Mouse (Mus musculus): ENCODE data around the gene Arhgef9. TPM values are rescaled to one million over a fixed set of nuclear protein-coding genes. Genes with fewer than 3 reads are reported as not detected.
A peak's percentile ranks its signal among the peaks of the same experiment; 100 is the strongest.

Gene Arhgef9
- polyA plus RNA-seq, 1 experiment from 2014 or later = 4.5 TPM

DNA sequence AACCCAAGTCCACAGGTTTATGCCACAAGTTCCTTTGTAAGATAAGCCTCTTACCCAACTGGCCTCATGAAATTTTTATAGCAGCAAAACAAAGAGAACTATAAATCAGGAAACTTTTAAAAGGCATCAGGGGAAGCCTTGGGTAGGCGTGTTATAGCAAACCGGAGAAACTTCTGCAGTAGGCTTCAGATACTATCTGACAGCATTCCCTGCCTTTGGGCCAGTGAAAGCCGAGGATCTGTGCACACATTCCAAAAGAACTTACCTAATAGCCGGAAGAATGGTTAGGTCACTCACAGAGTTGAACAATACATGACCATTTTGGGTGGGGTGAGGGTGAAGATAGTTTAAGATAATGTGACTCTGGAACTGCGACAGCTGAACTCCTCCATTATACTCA lies 168.7 kb downstream of the Arhgef9 start:
- Histone ChIP-seq H3K4me3 (ENCODE audit: low read depth, low read length) (no peak overlapping the region), H3K27ac (ENCODE audit: low read depth, low read length) (no peak overlapping the region), H3K4me2 (no peak overlapping the region), H3K4me1 (replicated peaks; ENCODE audit: control insufficient read depth, insufficient read depth, low read length) (no peaks in the 10 kb centered on the region), H3K9ac (ENCODE audit: low read depth, low read length) (no peak overlapping the region), H3K9me3 (ENCODE audit: control insufficient read depth, low read length) (no peaks in the 10 kb centered on the region), H3K36me3 (ENCODE audit: control insufficient read depth, insufficient read depth, low read length) (no peaks in the 10 kb centered on the region), H3K27me3 (replicated peaks; ENCODE audit: control insufficient read depth, insufficient read depth, low read length) (0 out of 2 replicates have a peak, but pooled peaks cover 5% of the 10 kb centered on the region)
- WGBS = 74% methylated on average over 5 of the region's 5 CpGs
- DNase-seq (ENCODE audit: low spot score) (no peak), ATAC-seq (replicated peaks; ENCODE audit: low FRiP score) (no peak)

DNA sequence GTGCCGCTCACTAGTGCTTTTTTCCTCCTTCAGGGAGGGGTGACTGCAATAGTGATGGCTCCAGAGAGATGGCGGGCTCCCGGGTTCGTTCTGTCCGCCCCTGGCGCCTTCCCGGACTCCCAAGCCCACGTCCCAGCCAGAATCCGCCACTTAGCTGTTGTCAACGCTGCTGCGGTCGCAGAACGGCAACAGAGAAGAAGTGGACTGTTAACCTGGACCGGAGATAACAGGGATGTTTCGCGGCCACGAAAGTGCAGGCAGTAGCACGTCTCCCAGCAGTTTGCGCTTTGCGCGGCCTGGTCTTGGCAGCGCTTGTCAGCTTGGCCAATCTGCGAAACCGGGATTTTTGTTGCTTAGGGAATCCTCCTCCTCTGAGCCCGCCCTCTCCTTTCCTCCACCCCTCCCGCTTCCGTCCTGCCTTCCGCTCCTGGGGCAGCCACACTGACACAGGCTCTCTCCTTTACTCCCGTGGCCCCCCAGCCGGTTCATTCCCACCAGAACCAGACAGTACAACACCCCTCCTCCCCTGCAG lies 170.2 kb downstream of the Arhgef9 start, which contains the start of gene Spin4:
Gene Spin4 (minus strand): TSS at position 322 of the 532 bp plus-strand sequence.
- H3K9ac ChIP-seq (ENCODE audit: low read depth, low read length) = peak within 1 kb of the TSS; percentile 50
- H3K36me3 ChIP-seq (ENCODE audit: control insufficient read depth, insufficient read depth, low read length) = no peaks in the 10 kb centered on the region
- H3K9me3 ChIP-seq (ENCODE audit: control insufficient read depth, low read length) = no peaks in the 10 kb centered on the region
- peak within 1 kb of the TSS; percentile 81 for H3K4me2 ChIP-seq
- WGBS = 6% methylated on average over 30 of the region's 30 CpGs
- DNase-seq (ENCODE audit: low spot score) = peak; percentile 57
- H3K4me1 ChIP-seq (replicated peaks; ENCODE audit: control insufficient read depth, insufficient read depth, low read length) = no peaks in the 10 kb centered on the region
- H3K27me3 ChIP-seq (replicated peaks; ENCODE audit: control insufficient read depth, insufficient read depth, low read length) = 0 out of 2 replicates have a peak, but pooled peaks cover 5% of the 10 kb centered on the region
- H3K4me3 ChIP-seq (ENCODE audit: low read depth, low read length) = peak within 1 kb of the TSS; percentile 61
- peak; percentile 82 for ATAC-seq (replicated peaks; ENCODE audit: low FRiP score)
- H3K27ac ChIP-seq (ENCODE audit: low read depth, low read length) = peak within 1 kb of the TSS; percentile 80

DNA sequence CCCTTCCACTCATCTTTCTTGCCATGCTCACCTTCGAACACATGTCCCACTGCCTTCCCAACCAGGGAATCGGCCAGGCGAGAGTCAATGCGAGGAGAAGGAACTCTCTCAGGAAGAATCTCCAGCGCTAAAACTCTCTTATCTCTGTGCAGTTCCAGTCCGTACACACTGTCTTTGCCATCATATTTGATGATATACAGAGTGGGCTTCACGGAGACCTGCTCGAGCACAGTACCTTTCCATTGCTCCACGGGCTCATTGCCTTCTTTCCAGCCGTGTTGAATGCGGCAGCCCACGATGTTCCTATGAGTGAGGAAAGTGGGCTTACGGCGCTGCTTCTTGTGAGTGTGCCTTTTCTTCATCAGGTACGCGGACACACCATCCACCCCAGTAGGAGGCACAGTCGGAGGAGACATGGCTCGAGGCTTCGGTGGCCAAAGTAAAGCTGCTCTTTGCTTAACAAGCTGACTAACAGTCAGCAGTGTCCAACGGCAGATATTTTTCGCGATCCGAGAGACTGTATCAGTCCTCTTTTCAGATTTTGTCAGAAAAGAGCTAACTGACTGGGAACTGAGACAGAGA lies 170.8 kb downstream of the Arhgef9 start:
- DNase-seq (ENCODE audit: low spot score) (peak; percentile 35), ATAC-seq (replicated peaks; ENCODE audit: low FRiP score) (peak; percentile 29; the same call in 1 of the 2 replicates)
- H3K4me1 ChIP-seq (replicated peaks; ENCODE audit: control insufficient read depth, insufficient read depth, low read length) = no peaks in the 10 kb centered on the region
- H3K27ac ChIP-seq (ENCODE audit: low read depth, low read length) = peak overlapping the region; percentile 80
- no peaks in the 10 kb centered on the region for H3K36me3 ChIP-seq (ENCODE audit: control insufficient read depth, insufficient read depth, low read length)
- H3K27me3 ChIP-seq (replicated peaks; ENCODE audit: control insufficient read depth, insufficient read depth, low read length) = 0 out of 2 replicates have a peak, but pooled peaks cover 5% of the 10 kb centered on the region
- H3K4me2 ChIP-seq = peak overlapping the region; percentile 81
- peak overlapping the region; percentile 50 for H3K9ac ChIP-seq (ENCODE audit: low read depth, low read length)
- 22% methylated on average over 23 of the region's 23 CpGs for WGBS
- no peaks in the 10 kb centered on the region for H3K9me3 ChIP-seq (ENCODE audit: control insufficient read depth, low read length)
- H3K4me3 ChIP-seq (ENCODE audit: low read depth, low read length) = peak overlapping the region; percentile 61

DNA sequence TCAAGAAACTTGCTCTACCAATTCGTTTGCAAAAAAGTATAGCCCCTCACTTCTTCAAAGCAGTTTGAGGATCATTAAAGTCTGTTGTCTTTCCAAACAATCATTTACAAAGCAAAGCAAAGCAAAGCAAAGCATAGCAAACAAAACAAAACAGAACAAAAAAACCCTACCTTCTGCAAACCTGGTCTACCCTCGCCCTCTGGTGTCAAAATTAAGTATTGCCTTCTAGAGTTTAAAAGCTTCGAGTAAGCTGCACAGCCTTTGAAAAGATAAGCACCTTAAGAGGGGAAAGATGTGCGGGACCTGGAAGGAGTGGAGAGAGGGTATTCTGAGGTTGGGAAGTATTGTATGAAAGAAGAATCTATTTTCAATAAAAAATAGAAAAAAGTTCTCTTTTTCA lies 184.6 kb downstream of the Arhgef9 start:
- no peaks in the 10 kb centered on the region for H3K9me3 ChIP-seq (ENCODE audit: control insufficient read depth, low read length)
- H3K4me3 ChIP-seq (ENCODE audit: low read depth, low read length) = no peak overlapping the region
- H3K4me1 ChIP-seq (replicated peaks; ENCODE audit: control insufficient read depth, insufficient read depth, low read length) = no peaks in the 10 kb centered on the region
- WGBS = 19% methylated on average over 4 of the region's 4 CpGs
- H3K9ac ChIP-seq (ENCODE audit: low read depth, low read length) = no peak overlapping the region
- DNase-seq (ENCODE audit: low spot score) = no peak
- no peak overlapping the region for H3K4me2 ChIP-seq
- H3K27ac ChIP-seq (ENCODE audit: low read depth, low read length) = no peak overlapping the region
- no peaks in the 10 kb centered on the region for H3K36me3 ChIP-seq (ENCODE audit: control insufficient read depth, insufficient read depth, low read length)
- no peaks in the 10 kb centered on the region; the same call in 1 of the 2 replicates for H3K27me3 ChIP-seq (replicated peaks; ENCODE audit: control insufficient read depth, insufficient read depth, low read length)
- no peak for ATAC-seq (replicated peaks; ENCODE audit: low FRiP score)

Other genes with a start within 250 kb of the Arhgef9 start
- 3.2 and 4.4 TPM in 2 replicates for gene Spin4, start 170.2 kb downstream of the Arhgef9 start, polyA plus RNA-seq (2014; fragmentation: Nextera tagmentation; extraction: Ambion mirVana)
- gene Amer1, start 248.0 kb upstream of the Arhgef9 start, polyA plus RNA-seq (2014; fragmentation: Nextera tagmentation; extraction: Ambion mirVana) = 5.5 and 6.1 TPM in 2 replicates